Mouse (Mus musculus) MEL (cell line): ENCODE measurements at regions not wholly inside any gene's neighbourhood (a gene's known extent, or its start where the extent isn't known, plus 50 kb on each side); places are given as distances from the start of the nearest gene placed in this dataset.

Experiments
- DNase-seq: peaks from one replicate; pipeline ENCODE4 v3.0.0; 2011; ENCODE audit warnings: low read depth, low spot score
- H3K27ac ChIP-seq: 2 replicates; pipeline ENCODE4 v1.5.1; 2012; ENCODE audit warnings: low read depth, mild to moderate bottlenecking, control low read depth, low read length, moderate library complexity; ENCODE audit not compliant: control insufficient read depth
- H3K27me3 ChIP-seq, 2 experiments: fragments of 150-350 bp in 1 of 2; sonication (generic) in 1 of 2; 2 replicates each; pipeline ENCODE4 v1.6.1; 2012; ENCODE audit warnings: low read length in 2 of 2, mild to moderate bottlenecking in 2 of 2, improper control_type of control experiment in 1 of 2, moderate library complexity in 1 of 2; ENCODE audit not compliant: insufficient read depth in 2 of 2, control insufficient read depth in 1 of 2
- H3K36me3 ChIP-seq, 2 experiments: 2 replicates each; pipeline ENCODE4 v1.6.1; 2012 to 2014; ENCODE audit warnings: low read length in 2 of 2, improper control_type of control experiment in 1 of 2, inconsistent platforms in 1 of 2, mild to moderate bottlenecking in 1 of 2; ENCODE audit not compliant: insufficient read depth in 2 of 2, control insufficient read depth in 1 of 2
- H3K4me1 ChIP-seq, 2 experiments: fragments of 150-350 bp in 1 of 2; sonication (generic) in 1 of 2; 2 replicates each; pipeline ENCODE4 v1.6.1; 2012; ENCODE audit warnings: low read length in 2 of 2, improper control_type of control experiment in 1 of 2, mild to moderate bottlenecking in 1 of 2; ENCODE audit not compliant: insufficient read depth in 2 of 2, control insufficient read depth in 1 of 2
- H3K4me3 ChIP-seq, 2 experiments: fragments of 150-350 bp in 1 of 2; sonication (generic) in 1 of 2; 2 replicates each; pipeline ENCODE4 v1.5.1; 2012; ENCODE audit warnings: low read depth in 2 of 2, low read length in 2 of 2, mild to moderate bottlenecking in 2 of 2, moderate library complexity in 2 of 2, control low read depth in 1 of 2, improper control_type of control experiment in 1 of 2; ENCODE audit not compliant: control insufficient read depth in 1 of 2, insufficient read depth in 1 of 2
- H3K79me2 ChIP-seq: 2 replicates; pipeline ENCODE4 v1.6.1; 2012; ENCODE audit warnings: mild to moderate bottlenecking, low read length, moderate library complexity; ENCODE audit not compliant: control insufficient read depth, poor library complexity, insufficient read depth
- H3K9ac ChIP-seq: 2 replicates; pipeline ENCODE4 v1.6.1; 2012; ENCODE audit warnings: low read depth, mild to moderate bottlenecking, control low read depth, low read length, moderate library complexity; ENCODE audit not compliant: control insufficient read depth, poor library complexity, severe bottlenecking
- H3K9me3 ChIP-seq: fragments of 150-350 bp; sonication (generic); replicated peaks from 2 replicates; pipeline ENCODE4 v1.6.1; 2012; ENCODE audit warnings: mild to moderate bottlenecking, low read length, improper control_type of control experiment, moderate library complexity; ENCODE audit not compliant: insufficient read depth
- CHD1 ChIP-seq: IDR thresholded peaks from 2 replicates; pipeline ENCODE4 v1.6.1; 2012; ENCODE audit warnings: low read depth, mild to moderate bottlenecking, inconsistent platforms, low read length, improper control_type of control experiment
- CHD2 ChIP-seq: IDR thresholded peaks from 2 replicates; pipeline ENCODE4 v1.6.1; 2011; ENCODE audit warnings: low read length, improper control_type of control experiment
- CTCF ChIP-seq, 3 experiments: IDR thresholded peaks in 2 of 3; conservative IDR thresholded peaks in 1 of 3; 2 replicates each; pipeline ENCODE4 v1.5.1; 2011 to 2012; ENCODE audit warnings: low read length in 3 of 3, low read depth in 2 of 3, mild to moderate bottlenecking in 2 of 3, improper control_type of control experiment in 1 of 3, inconsistent platforms in 1 of 3, mixed read lengths in 1 of 3, moderate library complexity in 1 of 3; ENCODE audit not compliant: control insufficient read depth in 1 of 3, insufficient read depth in 1 of 3, poor library complexity in 1 of 3, severe bottlenecking in 1 of 3
- ELF1 ChIP-seq: IDR thresholded peaks from 2 replicates; pipeline ENCODE4 v1.6.1; 2014; ENCODE audit warnings: low read depth, mild to moderate bottlenecking, inconsistent platforms, low read length, improper control_type of control experiment, moderate library complexity
- ETS1 ChIP-seq: IDR thresholded peaks from 2 replicates; pipeline ENCODE4 v1.6.1; 2012; ENCODE audit warnings: low read depth, mild to moderate bottlenecking, inconsistent platforms, low read length, improper control_type of control experiment, moderate library complexity
- GABPA ChIP-seq: IDR thresholded peaks from 2 replicates; pipeline ENCODE4 v1.6.1; 2012; ENCODE audit warnings: low read depth, mild to moderate bottlenecking, inconsistent platforms, low read length, improper control_type of control experiment, moderate library complexity
- MAFK ChIP-seq: IDR thresholded peaks from 2 replicates; pipeline ENCODE4 v1.6.1; 2011; ENCODE audit warnings: low read depth, mild to moderate bottlenecking, low read length, improper control_type of control experiment, borderline replicate concordance
- MAX ChIP-seq: IDR thresholded peaks from 2 replicates; pipeline ENCODE4 v1.6.1; 2011; ENCODE audit warnings: low read length, improper control_type of control experiment
- MAZ ChIP-seq: IDR thresholded peaks from 2 replicates; pipeline ENCODE4 v1.6.1; 2012; ENCODE audit warnings: low read depth, mild to moderate bottlenecking, inconsistent platforms, low read length, improper control_type of control experiment
- MEF2A ChIP-seq: IDR thresholded peaks from 2 replicates; pipeline ENCODE4 v1.6.1; 2014; ENCODE audit warnings: low read depth, mild to moderate bottlenecking, inconsistent platforms, low read length, improper control_type of control experiment; ENCODE audit not compliant: poor library complexity, insufficient replicate concordance, severe bottlenecking; ENCODE audit errors: extremely low read depth
- MYC ChIP-seq: IDR thresholded peaks from 2 replicates; pipeline ENCODE4 v1.6.1; 2011; ENCODE audit warnings: low read depth, mild to moderate bottlenecking, low read length, improper control_type of control experiment, moderate library complexity
- POLR2A ChIP-seq, 2 experiments: IDR thresholded peaks; 2 replicates each; pipeline ENCODE4 v1.6.1; 2011 to 2012; ENCODE audit warnings: low read length in 2 of 2, mild to moderate bottlenecking in 2 of 2, control low read depth in 1 of 2, improper control_type of control experiment in 1 of 2, low read depth in 1 of 2, moderate library complexity in 1 of 2; ENCODE audit not compliant: control insufficient read depth in 1 of 2, insufficient read depth in 1 of 2, poor library complexity in 1 of 2
- POLR2AphosphoS5 ChIP-seq: IDR thresholded peaks from 2 replicates; pipeline ENCODE4 v1.6.1; 2012; ENCODE audit warnings: low read depth, borderline replicate concordance, mild to moderate bottlenecking, inconsistent platforms, low read length, moderate library complexity, mixed read lengths
- RAD21 ChIP-seq: IDR thresholded peaks from 2 replicates; pipeline ENCODE4 v1.6.1; 2011; ENCODE audit warnings: mild to moderate bottlenecking, low read depth, low read length, improper control_type of control experiment
- SIN3A ChIP-seq: IDR thresholded peaks from 2 replicates; pipeline ENCODE4 v1.6.1; 2012; ENCODE audit warnings: low read length, improper control_type of control experiment, inconsistent platforms
- SMC3 ChIP-seq: IDR thresholded peaks from 2 replicates; pipeline ENCODE4 v1.6.1; 2011; ENCODE audit warnings: low read depth, low read length, improper control_type of control experiment
- TBP ChIP-seq: IDR thresholded peaks from 2 replicates; pipeline ENCODE4 v1.8.0; 2011; ENCODE audit warnings: low read depth, low read length, improper control_type of control experiment
- TCF12 ChIP-seq: IDR thresholded peaks from 2 replicates; pipeline ENCODE4 v1.6.1; 2014; ENCODE audit warnings: low read depth, mild to moderate bottlenecking, inconsistent platforms, low read length, improper control_type of control experiment, moderate library complexity
- USF2 ChIP-seq, 2 experiments: IDR thresholded peaks; 2 replicates each; pipeline ENCODE4 v1.6.1; 2011 to 2012; ENCODE audit warnings: improper control_type of control experiment in 2 of 2, low read length in 2 of 2, borderline replicate concordance in 1 of 2, inconsistent platforms in 1 of 2, low read depth in 1 of 2, mild to moderate bottlenecking in 1 of 2; ENCODE audit not compliant: insufficient read depth in 1 of 2
- ZKSCAN1 ChIP-seq: IDR thresholded peaks from 2 replicates; pipeline ENCODE4 v1.6.1; 2012; ENCODE audit warnings: low read depth, mild to moderate bottlenecking, inconsistent platforms, low read length, improper control_type of control experiment, moderate library complexity
- ZMIZ1 ChIP-seq: IDR thresholded peaks from 2 replicates; pipeline ENCODE4 v1.6.1; 2012; ENCODE audit warnings: low read depth, mild to moderate bottlenecking, inconsistent platforms, low read length, improper control_type of control experiment, moderate library complexity
- ZNF384 ChIP-seq: IDR thresholded peaks from 2 replicates; pipeline ENCODE4 v1.6.1; 2012; ENCODE audit warnings: low read depth, mild to moderate bottlenecking, inconsistent platforms, low read length, improper control_type of control experiment

GRCm38 (mm10) chr11:39446374-39446773 is 1248.6 kb downstream of the Mat2b start:
- DNase-seq: no peak
- Histone ChIP-seq H3K79me2 (no peaks in the 10 kb centered on the region), H3K27me3 (no peaks in the 10 kb centered on the region), H3K27ac (no peak overlapping the region), H3K4me3 (no peak overlapping the region), H3K9me3 (no peaks in the 10 kb centered on the region), H3K36me3 (no peaks in the 10 kb centered on the region), H3K4me1 (no peaks in the 10 kb centered on the region), H3K9ac (no peak overlapping the region)
- TF ChIP-seq RAD21: no peak
- no peak for TF ChIP-seq MAFK
- TF ChIP-seq MEF2A: no peak
- TF ChIP-seq POLR2A (IDR thresholded peaks at IDR 0.05; ENCODE audit: control insufficient read depth in 1 of 2, insufficient read depth in 1 of 2, low read depth in 1 of 2, low read length in 2 of 2, poor library complexity in 1 of 2): no peak
- no peak for TF ChIP-seq ELF1
- TF ChIP-seq CHD2: no peak
- TF ChIP-seq USF2 (IDR thresholded peaks at IDR 0.05; ENCODE audit: borderline replicate concordance in 1 of 2, insufficient read depth in 1 of 2, low read depth in 1 of 2, low read length in 2 of 2): no peak
- TF ChIP-seq ZKSCAN1: no peak
- TF ChIP-seq ZMIZ1: no peak
- TF ChIP-seq CTCF (IDR thresholded peaks at IDR 0.05 in 2 of 3, conservative IDR thresholded peaks at IDR 0.05 in 1 of 3; ENCODE audit: control insufficient read depth in 1 of 3, insufficient read depth in 1 of 3, low read depth in 2 of 3, low read length in 3 of 3, poor library complexity in 1 of 3, severe bottlenecking in 1 of 3): no peak

- no peaks in the 10 kb centered on the region for H3K9me3 ChIP-seq
- no peaks in the 10 kb centered on the region for H3K27me3 ChIP-seq
- TF ChIP-seq GABPA: no peak
- TF ChIP-seq TCF12: no peak
- TF ChIP-seq SMC3: no peak
- no peak overlapping the region for H3K4me3 ChIP-seq
- DNase-seq: no peak
- H3K79me2 ChIP-seq: no peaks in the 10 kb centered on the region
- H3K27ac ChIP-seq: no peak overlapping the region
- no peaks in the 10 kb centered on the region for H3K36me3 ChIP-seq
- no peaks in the 10 kb centered on the region for H3K4me1 ChIP-seq
- no peak overlapping the region for H3K9ac ChIP-seq
Observed at GRCm38 (mm10) chr11:39411691-39412090, 1283.3 kb downstream of the Mat2b start.

GRCm38 (mm10) chr11:39411182-39411581 is 1283.8 kb downstream of the Mat2b start:
- TF ChIP-seq TCF12: no peak
- no peak for TF ChIP-seq POLR2AphosphoS5
- no peak for TF ChIP-seq MAZ
- TF ChIP-seq POLR2A (IDR thresholded peaks at IDR 0.05; ENCODE audit: control insufficient read depth in 1 of 2, insufficient read depth in 1 of 2, low read depth in 1 of 2, low read length in 2 of 2, poor library complexity in 1 of 2): no peak
- TF ChIP-seq ZMIZ1: no peak
- TF ChIP-seq TBP: no peak
- TF ChIP-seq SIN3A: no peak
- no peak for TF ChIP-seq RAD21
- no peak for TF ChIP-seq GABPA
- TF ChIP-seq MYC: no peak
- no peak for TF ChIP-seq ZNF384
- TF ChIP-seq ZKSCAN1: no peak
- TF ChIP-seq CHD1: no peak
- TF ChIP-seq MAX: no peak
- no peak for TF ChIP-seq ETS1
- TF ChIP-seq MAFK: no peak
- TF ChIP-seq, all 39 proteins: peak for 0
- Histone ChIP-seq H3K36me3 (no peaks in the 10 kb centered on the region), H3K27ac (no peak overlapping the region)

More at GRCm38 (mm10) chr11:39411182-39411581, 1283.8 kb downstream of the Mat2b start:
- Histone ChIP-seq H3K9me3 (no peaks in the 10 kb centered on the region), H3K4me1 (no peaks in the 10 kb centered on the region), H3K79me2 (no peaks in the 10 kb centered on the region), H3K4me3 (no peak overlapping the region), H3K27me3 (no peaks in the 10 kb centered on the region), H3K9ac (no peak overlapping the region)
- DNase-seq: no peak
